Mouse (Mus musculus): Measurements from ENCODE around the gene Tppp.

- TF ChIP-seq POLR2A (IDR thresholded peaks at IDR 0.05; ENCODE audit: insufficient read depth, low read depth, low read length) (no peak), CTCF (IDR thresholded peaks at IDR 0.05; ENCODE audit: insufficient read depth, low read depth, low read length) (no peak)
These were observed 47.0 kb downstream of the Tppp start for GRCm38 (mm10) chr13:74056194-74056593.
